Mouse (Mus musculus): ENCODE results near the gene Psmd5. TPM values are rescaled to one million over a fixed set of nuclear protein-coding genes. Genes with fewer than 3 reads are reported as not detected.

Psmd5 gene
- 28.0 TPM for total RNA-seq (2023)

GRCm38 (mm10) chr2:34874816-34875345, at the start of gene Psmd5:
TSS of gene Psmd5 (minus strand) at chr2:34874968.

DNA sequence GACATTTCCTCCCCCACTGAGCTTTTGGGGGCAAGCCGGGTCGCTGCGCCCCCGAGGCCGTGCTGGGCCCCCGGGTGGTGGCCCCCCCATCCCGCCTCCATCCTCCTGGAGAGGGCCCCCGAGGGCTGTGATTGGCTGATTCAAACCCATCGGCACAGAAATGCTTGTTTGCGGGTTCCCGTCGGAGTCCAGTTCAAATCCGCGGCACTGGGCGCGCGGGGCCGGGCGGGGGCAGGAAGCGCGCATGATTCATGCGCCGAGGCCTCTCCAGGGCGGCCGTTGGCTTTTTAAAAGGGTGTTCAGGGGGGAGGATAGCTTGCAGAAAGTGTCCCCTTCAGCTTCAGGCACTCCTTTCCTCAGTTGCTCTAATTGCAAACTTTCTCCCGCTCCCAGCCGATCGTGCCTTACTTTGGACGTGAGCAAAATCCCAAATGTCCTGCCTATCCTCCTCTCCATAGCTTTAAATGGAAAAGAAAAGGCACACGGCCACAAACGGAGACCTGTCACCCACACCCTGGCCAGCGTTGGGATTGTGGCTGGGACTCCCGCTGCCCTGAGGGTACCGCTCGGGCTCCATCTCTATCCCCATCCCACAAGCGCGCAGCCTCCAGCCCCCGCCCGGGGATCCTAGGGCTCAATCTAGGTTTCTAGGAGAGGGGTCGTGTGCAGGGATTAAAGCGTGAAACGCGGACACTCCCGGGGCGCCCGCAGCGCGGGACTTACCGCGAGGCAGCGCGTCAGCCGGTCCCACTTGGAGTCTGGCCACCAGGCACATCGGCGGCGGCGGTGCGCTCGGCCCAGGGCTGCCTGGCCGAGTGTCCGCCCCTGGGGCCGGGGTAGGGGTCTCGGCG, 38.7 kb upstream of the Psmd5 start, which contains the start of gene Phf19:
Gene Phf19, minus strand, starts transcription at position 809 of the 851 bp plus-strand sequence.

GRCm38 (mm10) chr2:34874271-34874670, 497 bp downstream of the Psmd5 start, which contains the start of gene Cutal:
TSS of gene Cutal (plus strand) at chr2:34874396.

GRCm38 (mm10) chr2:34832766-34833457, 41.9 kb downstream of the Psmd5 start, which contains the start of gene Gm34653:
TSS of gene Gm34653 (plus strand) at chr2:34833007.

GRCm38 (mm10) chr2:34825827-34826459, 48.8 kb downstream of the Psmd5 start, which contains the start of gene Fbxw2:
TSS of gene Fbxw2 (minus strand) at chr2:34826311.

Other genes with a start within 250 kb of the Psmd5 start
- gene Gapvd1, start 119.7 kb downstream of the Psmd5 start, total RNA-seq (2023) = 114 TPM
- 579 TPM for gene Hspa5, start 103.0 kb downstream of the Psmd5 start, total RNA-seq (2023)
- 13.9 TPM for gene Rabepk, start 75.1 kb downstream of the Psmd5 start, total RNA-seq (2023)
- gene Fbxw2, start 48.7 kb downstream of the Psmd5 start, total RNA-seq (2023) = 109 TPM
- not detected for gene Gm34653, start 42.0 kb downstream of the Psmd5 start, total RNA-seq (2023)
- not detected for gene Cutal, start 572 bp downstream of the Psmd5 start, total RNA-seq (2023)
- gene Phf19, start 39.1 kb upstream of the Psmd5 start, total RNA-seq (2023) = 2.8 TPM
- gene Traf1, start 86.8 kb upstream of the Psmd5 start, total RNA-seq (2023) = 216 TPM
- not detected for gene Hc, start 186.5 kb upstream of the Psmd5 start, total RNA-seq (2023)
- 0.68 TPM for gene AI182371, start 226.6 kb upstream of the Psmd5 start, total RNA-seq (2023)
- 118 TPM for gene Cntrl, start 234.5 kb upstream of the Psmd5 start, total RNA-seq (2023)

Measured in CD4-positive naive resting alpha-beta T cell, adult 57 days (primary cell).